Mouse (Mus musculus) C2C12 (cell line): Measurements from ENCODE around the gene Apoc4.

Experiments
- CEBPB ChIP-seq: IDR thresholded peaks from one replicate; pipeline ENCODE4 v1.6.1; 2011; ENCODE audit warnings: low read depth, mild to moderate bottlenecking, control low read depth, moderate library complexity
- CTCF ChIP-seq: IDR thresholded peaks from one replicate; pipeline ENCODE4 v1.5.1; 2011; ENCODE audit not compliant: control insufficient read depth, insufficient read depth, insufficient read length
- MAX ChIP-seq: IDR thresholded peaks from one replicate; pipeline ENCODE4 v1.6.1; 2011; ENCODE audit warnings: mild to moderate bottlenecking, control low read depth
- MYOG ChIP-seq: IDR thresholded peaks from one replicate; pipeline ENCODE4 v1.6.1; 2011; ENCODE audit not compliant: control insufficient read depth, insufficient read length; ENCODE audit errors: extremely low read depth
- USF1 ChIP-seq: IDR thresholded peaks from one replicate; pipeline ENCODE4 v1.6.1; 2011; ENCODE audit warnings: low read depth, mild to moderate bottlenecking, control low read depth, moderate library complexity

GRCm38 (mm10) chr7:19676662-19677061 is 4.6 kb downstream of the Apoc4 start:
- TF ChIP-seq CTCF (no peak), MYOG (no peak), CEBPB (no peak), USF1 (no peak), MAX (no peak)
